Mouse (Mus musculus) forebrain, embryonic 12.5 days (tissue): ENCODE results near the gene Arf1. TPM values are rescaled to one million over a fixed set of nuclear protein-coding genes. Genes with fewer than 3 reads are reported as not detected.
"Not testable (repeated sequence)": the region's sequence is repeated elsewhere in the genome, so short reads cannot be mapped to it uniquely, and the experiment has no call there.

ENCODE experiments used
- ATAC-seq: fragments of 200-750 bp; cut with Nextera tagmentation; 2 replicates; pipeline ENCODE4 v1.8.0; 2017; ENCODE audit warnings: moderate TSS enrichment; ENCODE audit not compliant: low FRiP score
- H3K27ac ChIP-seq: fragments of 300-500 bp; sonication (generic); 2 replicates; pipeline ENCODE4 v1.5.1; 2016; ENCODE audit warnings: mild to moderate bottlenecking
- H3K27me3 ChIP-seq: fragments of 300-500 bp; sonication (generic); 2 replicates; pipeline ENCODE4 v1.6.1; 2016; ENCODE audit warnings: mild to moderate bottlenecking
- H3K36me3 ChIP-seq: fragments of 300-500 bp; sonication (generic); replicated peaks from 2 replicates; pipeline ENCODE4 v1.6.1; 2016; ENCODE audit warnings: mild to moderate bottlenecking
- H3K4me1 ChIP-seq: fragments of 300-500 bp; sonication (generic); 2 replicates; pipeline ENCODE4 v1.6.1; 2016
- H3K4me2 ChIP-seq: fragments of 300-500 bp; sonication (generic); 2 replicates; pipeline ENCODE4 v1.6.1; 2016; ENCODE audit warnings: mild to moderate bottlenecking, moderate library complexity
- H3K4me3 ChIP-seq: fragments of 300-500 bp; sonication (generic); replicated peaks from 2 replicates; pipeline ENCODE4 v1.5.1; 2016; ENCODE audit warnings: mild to moderate bottlenecking
- H3K9ac ChIP-seq: fragments of 300-500 bp; sonication (generic); 2 replicates; pipeline ENCODE4 v1.6.1; 2016; ENCODE audit warnings: mild to moderate bottlenecking
- H3K9me3 ChIP-seq: fragments of 300-500 bp; sonication (generic); 2 replicates; pipeline ENCODE4 v1.6.1; 2016
- WGBS: fragments of 180-500 bp; shearing (Covaris S2); methylation state at CpG from one replicate; pipeline ENCODE4 v1.1.7; 2016; 5-methylcytosine and 5-hydroxymethylcytosine counted together
- polyA plus RNA-seq: library from polyadenylated mRNA; unstranded; fragments of >200 nt; fragmentation: Nextera tagmentation; extraction: Ambion mirVana; gene quantifications from 2 replicates; pipeline ENCODE4 v1.2.1, GENCODE M21; 2016

Arf1 gene
- polyA plus RNA-seq, 1 experiment from 2014 or later: 539 TPM

DNA sequence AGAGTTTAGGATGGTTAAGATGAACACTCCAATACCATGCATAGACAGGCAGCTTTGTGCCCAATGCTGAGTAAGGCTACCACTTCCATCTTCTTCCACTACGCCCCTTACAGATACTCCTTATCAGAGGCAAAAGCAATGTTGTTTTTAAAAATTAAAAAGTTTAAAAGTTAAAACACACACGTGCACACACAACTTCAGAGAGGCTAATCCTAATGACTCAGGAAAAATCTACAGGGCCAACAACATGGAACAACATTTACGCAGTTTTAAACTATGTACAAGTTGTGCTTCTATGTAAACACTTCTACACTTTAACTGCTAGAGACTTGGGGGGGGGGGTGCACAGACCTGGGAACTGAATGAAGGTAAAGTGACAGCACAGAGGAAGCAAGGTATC lies 4.0 kb downstream of the Arf1 start:
- ATAC-seq: no peak
- Histone ChIP-seq H3K9me3 (no peaks in the 10 kb centered on the region), H3K4me3 (no peak overlapping the region), H3K27me3 (no peaks in the 10 kb centered on the region), H3K4me1 (peaks cover 40% of the 10 kb centered on the region), H3K27ac (no peak overlapping the region), H3K36me3 (peaks cover 22% of the 10 kb centered on the region), H3K9ac (no peak overlapping the region), H3K4me2 (no peak overlapping the region)
- WGBS: 96% methylated on average over 3 of the region's 3 CpGs

DNA sequence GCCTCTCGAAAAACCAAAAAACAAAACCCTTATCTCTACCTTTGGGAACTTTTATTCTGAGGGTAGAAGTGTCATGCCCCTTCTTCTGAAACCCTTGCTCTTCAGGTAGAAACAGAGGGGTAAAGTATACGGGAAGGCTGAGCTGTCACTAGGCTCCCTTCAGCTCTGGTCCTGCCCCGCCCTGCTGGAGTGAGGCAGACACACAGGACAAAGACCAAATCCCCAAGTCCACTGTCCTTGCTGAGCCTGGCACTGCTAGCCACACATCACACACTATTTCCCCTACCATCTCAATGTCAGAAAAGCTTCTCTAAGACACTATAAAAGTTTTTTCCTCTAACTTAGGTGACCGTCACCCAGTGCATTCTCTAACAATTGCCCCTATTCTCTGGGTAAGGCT lies 5.8 kb downstream of the Arf1 start:
- no peak overlapping the region for H3K4me2 ChIP-seq
- no peaks in the 10 kb centered on the region for H3K9me3 ChIP-seq
- H3K27me3 ChIP-seq: no peaks in the 10 kb centered on the region
- H3K9ac ChIP-seq: no peak overlapping the region
- H3K27ac ChIP-seq: no peak overlapping the region
- H3K4me1 ChIP-seq: peaks cover 34% of the 10 kb centered on the region
- peaks cover 24% of the 10 kb centered on the region for H3K36me3 ChIP-seq
- WGBS: 86% methylated on average over 4 of the region's 4 CpGs
- H3K4me3 ChIP-seq: no peak overlapping the region
- ATAC-seq: no peak

GRCm38 (mm10) chr11:59221604-59222003 lies 6.5 kb downstream of the Arf1 start:
- Histone ChIP-seq H3K36me3 (peaks cover 24% of the 10 kb centered on the region), H3K9ac (no peak overlapping the region), H3K4me3 (no peak overlapping the region), H3K4me1 (peaks cover 28% of the 10 kb centered on the region), H3K9me3 (no peaks in the 10 kb centered on the region), H3K27me3 (no peaks in the 10 kb centered on the region), H3K4me2 (no peak overlapping the region), H3K27ac (no peak overlapping the region)
- no peak for ATAC-seq

GRCm38 (mm10) chr11:59219064-59219463 lies 9.0 kb downstream of the Arf1 start:
- no peak for ATAC-seq
- Histone ChIP-seq H3K4me1 (peaks cover 9% of the 10 kb centered on the region), H3K27ac (no peak overlapping the region), H3K36me3 (peaks cover 32% of the 10 kb centered on the region), H3K4me2 (no peak overlapping the region), H3K27me3 (no peaks in the 10 kb centered on the region), H3K4me3 (no peak overlapping the region), H3K9me3 (no peaks in the 10 kb centered on the region), H3K9ac (no peak overlapping the region)

- H3K4me3 ChIP-seq: no peak overlapping the region
- H3K4me2 ChIP-seq: no peak overlapping the region
- no peaks in the 10 kb centered on the region for H3K27me3 ChIP-seq
- H3K27ac ChIP-seq: no peak overlapping the region
- H3K36me3 ChIP-seq: peaks cover 29% of the 10 kb centered on the region
- no peak for ATAC-seq
- peaks cover 4% of the 10 kb centered on the region for H3K4me1 ChIP-seq
- no peak overlapping the region for H3K9ac ChIP-seq
- H3K9me3 ChIP-seq: no peaks in the 10 kb centered on the region
- 96% methylated on average over 4 of the region's 4 CpGs for WGBS
Measured at GRCm38 (mm10) chr11:59218389-59218998, 9.6 kb downstream of the Arf1 start.

DNA sequence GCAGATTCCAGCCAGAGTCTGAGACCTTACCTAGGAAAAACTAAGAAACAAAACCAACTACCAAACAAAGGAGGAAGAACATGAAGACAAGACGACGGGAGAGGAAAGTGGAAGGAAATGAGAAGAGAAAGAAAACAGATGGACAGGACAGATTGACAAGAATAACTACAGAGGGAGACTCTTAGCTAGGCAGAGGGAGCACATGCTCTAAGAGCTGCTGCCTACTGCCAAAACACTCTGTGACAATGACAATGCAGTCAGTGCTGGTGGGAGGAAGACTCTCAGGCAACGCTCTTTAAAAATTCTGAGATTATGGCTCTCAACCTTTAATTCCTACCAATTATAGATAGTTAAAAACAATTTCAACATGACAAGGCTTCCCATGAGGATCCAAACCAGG lies 11.1 kb downstream of the Arf1 start:
- Histone ChIP-seq H3K4me2 (no peak overlapping the region), H3K4me1 (no peaks in the 10 kb centered on the region), H3K36me3 (peaks cover 36% of the 10 kb centered on the region), H3K9ac (no peak overlapping the region), H3K9me3 (no peaks in the 10 kb centered on the region), H3K27me3 (no peaks in the 10 kb centered on the region), H3K27ac (no peak overlapping the region), H3K4me3 (no peak overlapping the region)
- WGBS: 86% methylated on average over 3 of the region's 3 CpGs
- no peak for ATAC-seq

- Histone ChIP-seq H3K27ac (no peak overlapping the region), H3K4me2 (no peak overlapping the region), H3K4me3 (no peak overlapping the region), H3K9ac (no peak overlapping the region), H3K27me3 (no peaks in the 10 kb centered on the region), H3K9me3 (no peaks in the 10 kb centered on the region), H3K4me1 (peaks cover 16% of the 10 kb centered on the region), H3K36me3 (peaks cover 46% of the 10 kb centered on the region)
- 93% methylated on average over 12 of the region's 12 CpGs for WGBS
- no peak for ATAC-seq
Measured at GRCm38 (mm10) chr11:59212892-59213494, 15.1 kb downstream of the Arf1 start.

GRCm38 (mm10) chr11:59212320-59212719 lies 15.8 kb downstream of the Arf1 start:
- H3K4me3 ChIP-seq, H3K27ac ChIP-seq, ATAC-seq, H3K27me3 ChIP-seq, H3K4me2 ChIP-seq, H3K9ac ChIP-seq, H3K9me3 ChIP-seq: not testable (repeated sequence)
- H3K36me3 ChIP-seq: peaks cover 46% of the 10 kb centered on the region
- WGBS: 86% methylated on average over 12 of the region's 12 CpGs
- H3K4me1 ChIP-seq: peaks cover 20% of the 10 kb centered on the region

- whole genome bisulfite sequencing: 92% methylated on average over 9 of the region's 9 CpGs
- not testable (repeated sequence) for ATAC-seq, H3K4me2 ChIP-seq, H3K9ac ChIP-seq, H3K4me3 ChIP-seq, H3K27ac ChIP-seq, H3K27me3 ChIP-seq, H3K9me3 ChIP-seq
- H3K36me3 ChIP-seq: peaks cover 50% of the 10 kb centered on the region
- H3K4me1 ChIP-seq: peaks cover 20% of the 10 kb centered on the region
Measured at GRCm38 (mm10) chr11:59211561-59211960, 16.5 kb downstream of the Arf1 start.

- no peak overlapping the region for H3K4me2 ChIP-seq
- no peak overlapping the region for H3K27ac ChIP-seq
- peaks cover 20% of the 10 kb centered on the region for H3K4me1 ChIP-seq
- no peak for ATAC-seq
- H3K9me3 ChIP-seq: no peaks in the 10 kb centered on the region
- no peak overlapping the region for H3K4me3 ChIP-seq
- H3K27me3 ChIP-seq: no peaks in the 10 kb centered on the region
- H3K9ac ChIP-seq: 0 out of 2 replicates have a peak overlapping the region, but pooled peaks have one; percentile 21
- WGBS: 89% methylated on average over 4 of the region's 4 CpGs
- H3K36me3 ChIP-seq: peaks cover 64% of the 10 kb centered on the region
Measured at GRCm38 (mm10) chr11:59210020-59210419, 18.1 kb downstream of the Arf1 start.

- Histone ChIP-seq H3K27ac (no peak overlapping the region), H3K9me3 (no peaks in the 10 kb centered on the region), H3K4me2 (peak overlapping the region; percentile 86), H3K4me3 (peak overlapping the region; percentile 88), H3K27me3 (no peaks in the 10 kb centered on the region), H3K9ac (no peak overlapping the region; the same call in 1 of the 2 replicates), H3K4me1 (peaks cover 20% of the 10 kb centered on the region), H3K36me3 (peaks cover 63% of the 10 kb centered on the region)
- 62% methylated on average over 5 of the region's 5 CpGs for WGBS
- ATAC-seq: no peak
Measured at GRCm38 (mm10) chr11:59209580-59209979, 18.5 kb downstream of the Arf1 start.

DNA sequence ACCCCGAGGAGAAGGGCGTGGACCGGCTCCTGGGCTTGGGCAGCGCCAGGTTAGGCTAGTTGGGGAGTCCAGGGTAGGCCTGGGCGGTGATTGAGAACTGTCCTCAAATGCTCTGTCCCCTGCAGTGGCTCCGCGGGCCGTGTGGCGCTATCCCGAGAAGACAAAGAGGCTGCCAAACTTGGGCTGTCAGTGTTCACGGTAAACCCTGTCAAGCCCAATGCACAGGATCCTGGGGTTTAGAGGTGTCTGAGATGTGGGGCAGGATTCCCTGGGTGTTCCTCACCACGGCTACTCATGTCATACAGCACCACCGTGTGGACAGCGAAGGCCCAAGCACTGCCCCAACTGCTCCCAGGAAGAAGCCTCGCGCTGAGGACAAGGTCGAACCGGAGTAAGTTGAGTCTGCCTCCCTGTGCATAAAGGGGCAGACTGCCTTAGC lies 19.0 kb downstream of the Arf1 start:
- Histone ChIP-seq H3K36me3 (peaks cover 62% of the 10 kb centered on the region), H3K27ac (peak overlapping the region; percentile 90), H3K4me2 (peak overlapping the region; percentile 86), H3K4me3 (peak overlapping the region; percentile 88), H3K9me3 (no peaks in the 10 kb centered on the region), H3K27me3 (no peaks in the 10 kb centered on the region), H3K9ac (peak overlapping the region; percentile 90), H3K4me1 (peaks cover 20% of the 10 kb centered on the region)
- WGBS: 12% methylated on average over 18 of the region's 18 CpGs
- ATAC-seq: peak; percentile 40
